Mouse (Mus musculus) R1 (cell line): ENCODE measurements around the gene Sytl3.
A peak's percentile ranks its signal among the peaks of the same experiment; 100 is the strongest.
"Not testable (repeated sequence)": the region's sequence is repeated elsewhere in the genome, so short reads cannot be mapped to it uniquely, and the experiment has no call there.

ENCODE experiments used
- DNase-seq: peaks from one replicate; pipeline ENCODE4 v3.0.0-alpha.2; 2018; ENCODE audit warnings: low read depth, low spot score

The Sytl3 gene

DNA sequence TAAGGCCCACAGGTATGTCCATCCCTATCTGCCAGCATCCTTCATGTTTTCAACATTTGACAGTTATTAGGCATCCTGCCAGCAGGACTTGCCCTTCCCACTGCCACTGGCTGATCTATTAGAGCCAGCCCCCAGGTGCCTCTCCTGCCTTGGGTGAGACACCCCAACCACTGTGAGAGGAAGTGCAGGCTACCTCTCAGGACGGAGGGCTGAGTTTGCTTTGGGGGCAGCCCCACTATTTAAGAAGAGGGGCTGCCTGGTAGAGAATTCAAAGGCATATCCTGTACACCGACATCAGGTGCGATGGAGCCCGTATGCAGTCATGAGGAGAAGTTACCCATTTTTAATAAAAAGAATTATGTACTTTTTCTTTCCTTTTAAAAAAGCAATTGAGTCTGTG is 13.2 kb upstream of the Sytl3 start:
- DNase-seq = not testable (repeated sequence)

DNA sequence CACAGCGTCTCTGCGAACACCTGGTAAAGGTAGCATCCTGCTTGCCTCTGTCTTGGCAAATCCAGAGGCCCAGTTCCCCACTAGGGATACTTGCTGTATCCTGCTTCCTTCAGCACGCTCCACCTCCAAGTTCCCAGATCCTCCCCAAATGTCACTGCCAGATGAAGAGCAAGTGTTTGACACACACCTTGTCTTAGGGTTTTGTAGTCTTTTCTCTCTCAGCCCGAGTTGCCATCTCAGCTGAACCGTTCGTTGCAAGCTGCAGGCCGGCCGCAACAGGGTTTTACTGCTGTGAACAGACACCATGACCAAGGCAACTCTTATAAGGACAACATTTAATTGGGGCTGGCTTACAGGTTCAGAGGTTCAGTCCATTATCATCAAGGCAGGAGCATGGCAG is 12.1 kb upstream of the Sytl3 start:
- DNase-seq = not testable (repeated sequence)

DNA sequence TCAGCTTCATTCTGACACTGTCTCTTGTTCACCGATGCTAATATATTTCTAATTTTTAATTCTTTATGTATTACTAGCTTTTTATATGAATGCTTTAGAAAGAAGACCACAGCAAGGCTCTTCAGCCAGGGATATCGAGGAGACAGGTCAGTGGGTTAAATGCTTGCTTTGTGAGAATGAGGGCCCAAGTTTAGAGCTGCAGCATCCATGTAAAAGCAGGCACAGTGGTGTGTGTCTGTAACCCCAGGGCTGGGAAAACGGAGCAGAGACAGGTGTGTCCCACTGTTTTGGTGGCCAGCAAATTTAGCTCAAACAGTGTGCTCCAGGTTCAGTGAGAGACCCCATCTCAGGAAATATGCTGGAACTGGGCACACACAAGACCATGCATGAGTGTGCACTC is 11.4 kb upstream of the Sytl3 start:
- not testable (repeated sequence) for DNase-seq

GRCm38 (mm10) chr17:6650904-6651565 is 7.9 kb upstream of the Sytl3 start:
- DNase-seq = peak; percentile 18

GRCm38 (mm10) chr17:6653341-6653946 is 5.4 kb upstream of the Sytl3 start:
- DNase-seq = not testable (repeated sequence)

- DNase-seq = peak; percentile 59
Observed at GRCm38 (mm10) chr17:6655087-6655511, 3.8 kb upstream of the Sytl3 start.

DNA sequence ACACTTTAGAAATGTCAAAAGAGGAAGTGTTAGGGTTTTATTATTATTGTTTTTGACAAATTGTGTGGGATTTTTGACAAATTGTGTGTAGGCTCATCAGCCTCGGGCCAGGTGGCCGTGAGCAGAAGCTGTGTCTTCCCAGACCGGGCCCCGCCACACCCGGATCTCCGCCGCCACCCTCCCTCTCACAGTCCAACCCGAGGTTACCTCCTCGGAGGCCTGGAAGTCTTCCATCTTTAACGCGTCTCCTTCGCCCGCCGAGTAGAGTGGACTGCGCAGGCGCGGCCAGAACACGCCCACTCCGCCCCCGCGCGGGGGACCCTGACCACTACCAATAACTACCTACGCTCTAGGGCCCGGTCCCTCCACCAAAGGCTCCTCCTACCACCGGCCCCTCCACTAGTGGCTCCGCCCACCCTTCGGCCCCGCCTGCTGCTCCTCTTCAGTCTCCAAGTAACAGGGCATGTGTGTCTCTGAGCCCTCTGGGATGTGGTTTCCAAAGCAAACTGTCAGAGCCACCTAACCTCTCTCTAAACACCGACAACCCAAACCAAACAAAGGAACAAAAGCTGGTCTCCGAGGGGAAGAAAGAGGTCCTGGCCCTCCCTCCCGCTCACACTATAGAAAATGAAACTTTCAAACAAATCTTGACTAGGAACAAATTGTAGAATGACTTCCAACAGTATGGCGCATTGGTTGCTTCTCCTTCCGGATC is 3.2 kb upstream of the Sytl3 start, which contains the start of gene Dynlt1f:
TSS of gene Dynlt1f (minus strand) at position 334 of the 715 bp plus-strand sequence.
- DNase-seq = peak; percentile 71

DNA sequence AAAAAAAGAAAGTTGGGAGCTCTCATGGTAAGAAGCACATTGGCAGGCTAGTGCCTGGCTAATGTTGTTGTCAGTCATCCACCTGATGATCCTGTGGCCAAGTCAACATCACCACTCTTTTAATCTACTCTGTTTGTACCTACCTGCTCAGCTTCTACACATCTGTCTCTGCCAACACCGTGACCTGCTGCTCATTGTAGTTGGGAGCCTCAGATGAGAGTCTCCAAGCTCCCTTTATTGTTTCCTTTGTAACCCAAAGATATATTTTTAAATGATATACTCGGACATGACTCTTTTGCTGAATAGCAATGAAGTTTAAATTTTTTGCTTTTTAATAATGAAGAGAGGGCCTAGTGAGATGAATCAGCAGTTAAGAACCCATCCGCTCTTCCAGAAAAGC is 2.4 kb upstream of the Sytl3 start:
- not testable (repeated sequence) for DNase-seq

DNA sequence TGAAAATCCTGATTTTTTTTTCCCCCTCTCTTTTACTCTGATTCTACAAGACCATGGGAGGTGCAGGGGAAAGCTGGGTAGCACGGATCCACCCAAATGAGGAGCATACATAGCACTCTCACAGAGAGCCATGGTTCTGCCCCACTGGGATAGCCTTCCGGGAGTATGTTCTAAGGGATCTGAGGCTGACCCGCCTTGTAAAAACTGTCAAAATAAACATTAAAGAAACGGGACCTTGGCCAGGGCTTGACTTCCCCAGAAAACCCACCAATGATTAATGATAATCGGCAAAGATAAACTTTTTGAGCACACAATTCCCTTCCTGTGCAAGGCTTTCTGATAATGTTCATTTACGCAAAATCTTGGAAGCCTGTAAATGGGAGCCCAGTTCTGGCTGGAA is 1.7 kb downstream of the Sytl3 start:
- not testable (repeated sequence) for DNase-seq

DNA sequence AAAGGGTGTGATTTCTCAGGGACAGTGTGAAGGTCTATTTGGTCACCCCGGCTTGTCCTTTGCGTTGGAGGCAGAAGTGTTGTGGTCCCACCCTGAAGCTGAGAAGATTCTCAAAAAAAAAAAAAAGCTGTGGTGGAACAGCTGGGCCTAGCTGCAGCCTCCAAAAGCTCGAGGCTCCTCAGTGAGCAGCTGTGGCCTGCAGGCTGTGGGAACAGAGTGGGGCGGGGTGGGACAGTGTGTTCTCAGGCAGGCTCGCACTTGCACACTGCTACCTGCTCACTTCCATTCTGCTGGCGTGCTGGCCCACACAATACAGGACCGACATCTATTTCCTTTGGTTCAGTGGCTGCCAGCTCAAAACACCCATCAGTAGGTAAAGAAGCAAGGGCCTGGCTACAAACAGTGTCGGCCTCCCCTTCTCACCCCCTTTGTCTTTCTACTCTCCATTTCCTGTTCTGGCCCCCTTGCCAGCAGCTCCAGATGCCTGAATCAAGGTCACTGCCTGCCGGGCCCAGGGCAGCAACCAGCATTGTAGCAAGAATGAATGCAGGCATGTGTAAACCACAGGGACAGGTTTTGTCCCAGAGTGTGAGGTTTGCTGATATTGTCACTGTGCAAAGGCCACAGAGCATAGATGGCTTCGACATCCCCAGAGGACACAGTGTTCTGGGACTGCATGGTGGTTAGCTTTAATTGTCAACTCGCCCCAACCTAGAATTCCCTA is 2.4 kb downstream of the Sytl3 start:
- peak; percentile 40 for DNase-seq

- DNase-seq = not testable (repeated sequence)
Observed at GRCm38 (mm10) chr17:6662840-6663239, 3.9 kb downstream of the Sytl3 start.

DNA sequence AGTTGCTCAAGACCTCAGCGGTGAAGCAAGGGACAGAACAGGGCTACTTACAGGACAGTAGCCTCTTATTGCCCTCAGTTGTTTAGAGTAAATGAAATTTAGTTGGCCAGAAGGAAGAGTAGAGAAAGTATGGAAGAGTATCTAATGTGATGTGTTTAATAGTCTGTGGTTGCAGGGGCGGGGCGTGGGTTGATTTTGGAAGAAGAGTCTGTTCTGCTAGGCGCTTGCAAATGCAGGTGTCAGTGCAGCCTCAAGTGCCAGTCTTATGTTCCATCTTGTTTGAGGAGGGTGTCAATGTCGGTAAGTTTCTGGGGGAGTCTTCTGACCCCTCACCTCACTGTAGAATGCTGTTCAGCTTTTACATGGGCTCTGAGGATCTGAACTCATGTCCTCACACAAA is 6.5 kb downstream of the Sytl3 start:
- not testable (repeated sequence) for DNase-seq

GRCm38 (mm10) chr17:6668522-6668921 is 9.6 kb downstream of the Sytl3 start:
- DNase-seq = not testable (repeated sequence)

GRCm38 (mm10) chr17:6674297-6674696 is 15.4 kb downstream of the Sytl3 start:
- DNase-seq = not testable (repeated sequence)

DNA sequence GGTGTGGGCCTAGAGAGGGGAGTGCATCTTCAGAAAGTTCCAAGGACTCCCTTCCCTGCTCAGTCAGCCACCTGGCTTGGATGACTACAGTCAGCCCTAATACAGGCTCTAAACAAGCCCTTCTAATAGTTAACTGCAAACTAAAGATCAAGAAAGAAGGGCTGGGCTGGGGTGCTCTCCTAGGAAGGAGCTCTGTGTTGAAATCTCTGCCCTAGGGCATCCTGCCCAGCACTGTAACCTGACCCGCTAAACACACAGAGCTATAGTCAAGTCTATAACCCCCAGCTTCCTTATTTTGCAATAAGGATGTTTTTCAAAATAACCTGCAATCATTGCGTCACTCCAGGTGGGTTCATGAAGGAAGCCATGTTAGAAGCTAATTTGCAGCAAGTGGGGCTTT is 19.2 kb downstream of the Sytl3 start:
- DNase-seq = not testable (repeated sequence)

DNA sequence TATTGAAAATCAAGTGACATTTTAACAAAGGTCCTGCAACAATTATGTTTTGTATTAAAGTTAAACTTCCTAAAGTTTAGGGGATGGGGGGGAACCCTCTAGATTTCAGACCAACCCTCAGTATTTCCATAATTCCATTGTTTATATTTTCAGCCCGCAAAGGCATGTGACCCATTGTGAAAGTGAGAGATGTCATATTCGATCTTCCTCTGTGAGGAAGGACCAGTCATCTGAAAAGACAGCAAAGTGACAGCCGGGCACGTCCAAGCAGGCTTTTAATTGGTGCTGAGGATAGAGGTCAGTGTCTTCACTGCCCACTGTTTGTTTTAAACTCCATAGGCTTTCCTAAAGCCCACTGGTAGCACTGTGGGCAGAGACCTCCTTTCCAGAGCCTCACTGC is 22.8 kb downstream of the Sytl3 start:
- not testable (repeated sequence) for DNase-seq

GRCm38 (mm10) chr17:6683702-6684101 is 24.8 kb downstream of the Sytl3 start:
- DNase-seq = not testable (repeated sequence)

DNA sequence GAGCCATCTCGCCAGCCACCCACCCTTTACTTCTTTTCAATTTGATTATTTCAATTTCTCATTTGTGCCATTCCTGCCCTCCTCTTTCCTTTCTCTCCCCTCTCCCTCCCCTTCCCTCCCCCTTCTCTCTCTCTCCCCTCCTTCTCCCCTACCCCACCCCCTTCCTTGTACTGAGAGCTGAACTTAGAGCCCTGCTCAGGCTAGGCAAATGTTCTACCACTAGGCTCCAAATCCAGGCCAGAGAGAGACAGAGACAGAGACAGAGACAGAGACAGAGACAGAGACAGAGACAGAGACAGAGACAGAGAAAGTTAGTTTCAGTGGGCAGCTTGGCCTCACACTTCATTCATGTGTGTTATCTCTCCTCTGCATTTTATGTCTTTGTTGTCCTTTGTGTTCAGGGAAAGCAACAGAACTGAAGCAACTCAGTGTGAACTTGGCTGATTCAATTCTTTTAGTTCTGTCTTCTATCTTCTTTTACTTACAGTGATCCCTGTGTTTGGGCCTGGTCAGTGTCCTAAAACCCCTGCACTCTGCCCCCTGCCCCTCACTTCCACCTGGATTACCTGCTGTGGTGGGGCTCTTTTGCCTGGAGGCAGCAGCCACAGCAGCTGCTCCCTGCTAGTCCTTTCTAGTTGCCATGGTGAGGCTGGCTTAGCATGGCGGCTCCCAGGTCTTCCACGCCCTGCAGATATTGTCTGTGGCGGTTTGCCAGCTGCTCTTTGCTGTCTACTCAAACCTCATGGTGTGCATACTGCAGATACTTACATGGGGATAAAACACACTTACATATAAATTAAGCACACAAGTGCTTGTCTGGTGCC is 25.8 kb downstream of the Sytl3 start:
- peak; percentile 10 for DNase-seq

- DNase-seq = not testable (repeated sequence)
Observed at GRCm38 (mm10) chr17:6685288-6685818, 26.5 kb downstream of the Sytl3 start.

DNA sequence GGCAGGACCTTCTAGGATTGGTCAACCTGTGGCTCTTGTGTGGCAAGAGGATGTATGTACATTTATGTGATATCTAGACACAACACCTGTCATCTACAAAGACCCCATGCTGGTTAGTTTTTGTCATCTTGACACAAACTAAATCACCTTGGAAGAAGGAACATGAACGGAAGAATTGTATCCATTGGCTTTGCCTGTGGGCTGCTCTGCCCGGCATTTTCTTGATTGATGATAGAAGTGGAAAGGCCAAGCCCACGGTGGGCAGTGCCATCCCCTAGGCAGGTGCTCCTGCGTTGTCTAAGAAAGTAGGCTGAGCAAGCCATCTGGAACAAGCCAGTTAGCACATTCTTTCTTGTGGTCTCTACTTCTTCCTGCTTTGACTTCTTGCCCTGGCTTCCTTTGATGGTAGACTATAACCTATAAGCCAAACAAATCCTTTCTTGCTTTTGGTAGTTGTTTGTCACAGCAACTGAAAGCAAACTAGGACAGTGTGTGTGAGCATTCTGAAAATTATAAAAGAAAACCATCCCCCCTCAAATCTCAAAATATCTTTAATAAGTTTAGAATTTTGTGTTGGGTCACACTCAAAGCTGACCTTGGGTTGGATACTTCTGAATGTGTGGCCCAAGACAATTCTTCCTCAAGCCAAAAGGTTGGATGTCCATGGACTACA is 27.5 kb downstream of the Sytl3 start:
- DNase-seq = not testable (repeated sequence)
